Mouse (Mus musculus) stomach, postnatal 0 days (tissue): ENCODE results near the gene Gm45785.

ENCODE experiments used
- CTCF ChIP-seq: IDR thresholded peaks from 2 replicates; pipeline ENCODE4 v1.5.1; 2016; ENCODE audit warnings: antibody characterized with exemption, low read depth, mild to moderate bottlenecking, moderate library complexity
- EP300 ChIP-seq: optimal IDR thresholded peaks from 2 replicates; pipeline ENCODE3; 2016; ENCODE audit warnings: antibody characterized with exemption

DNA sequence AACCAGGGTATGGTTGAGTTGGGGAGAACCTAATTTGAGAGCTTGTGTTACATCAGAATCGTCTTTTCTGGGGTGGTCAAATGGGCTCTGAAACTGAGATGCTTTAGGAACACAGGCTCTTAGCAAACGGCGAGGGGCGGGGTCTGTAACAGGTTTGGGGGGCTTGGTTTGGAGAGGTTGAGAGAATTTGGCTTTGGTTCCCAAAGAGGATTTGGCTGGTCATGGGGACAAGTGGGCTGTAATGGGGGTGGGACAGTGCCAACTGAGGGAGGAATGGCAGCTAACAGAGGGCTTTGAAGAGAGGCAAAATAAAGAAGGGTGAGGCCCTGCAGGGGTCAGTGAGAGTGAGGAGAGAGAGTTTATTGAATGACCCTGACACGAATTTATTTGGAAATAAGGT, 16.6 kb downstream of the Gm45785 start:
- TF ChIP-seq CTCF = no peak
- TF ChIP-seq EP300 = no peak
